Mouse (Mus musculus) left cerebral cortex, adult 18-20 months (tissue): ENCODE measurements at regions not wholly inside any gene's neighbourhood (a gene's known extent, or its start where the extent isn't known, plus 50 kb on each side); places are given as distances from the start of the nearest gene placed in this dataset.

Experiments used
- DNase-seq, 2 experiments: peaks; one replicate each; pipeline ENCODE4 v3.0.0; 2021 to 2022; ENCODE audit warnings: low spot score in 2 of 2, mixed read lengths in 1 of 2

GRCm38 (mm10) chr4:93225105-93225504 lies 110.2 kb downstream of the Tusc1 start:
- peak; percentile 5 to 9 for DNase-seq

GRCm38 (mm10) chr4:93220747-93221146 lies 114.6 kb downstream of the Tusc1 start:
- no peak for DNase-seq

GRCm38 (mm10) chr4:93208399-93208798 lies 126.9 kb downstream of the Tusc1 start:
- no peak for DNase-seq

- DNase-seq: no peak
These were observed 135.5 kb downstream of the Tusc1 start for GRCm38 (mm10) chr4:93199811-93200210.

GRCm38 (mm10) chr4:93184332-93184731 lies 151.0 kb downstream of the Tusc1 start:
- no peak for DNase-seq
